Mouse (Mus musculus): Measurements from ENCODE around the gene Slc22a23. TPM values are rescaled to one million over a fixed set of nuclear protein-coding genes. Genes with fewer than 3 reads are reported as not detected.
"Not testable (repeated sequence)": the region's sequence is repeated elsewhere in the genome, so short reads cannot be mapped to it uniquely, and the experiment has no call there.

Gene Slc22a23
- total RNA-seq (2021), result 10 to 100 TPM; 50.0 to 59.4 TPM

GRCm38 (mm10) chr13:34345128-34346085, at the start of gene Slc22a23:
Gene Slc22a23 (minus strand): TSS chr13:34345182.
- intact Hi-C loops (cut with DNase I), result loop anchor here (2.0 to 5.0 kb wide), 2 partner anchors 157 to 287 kb away; no protein-coding TSS in a partner anchor
- peak; percentile 77 to 81 for DNase-seq (ENCODE audit: low spot score in 2 of 2)

- intact Hi-C loops (cut with DNase I); DNase-seq (ENCODE audit: low spot score in 2 of 2): not testable (repeated sequence)
Measured at GRCm38 (mm10) chr13:34394305-34394704, 49.3 kb upstream of the Slc22a23 start.

GRCm38 (mm10) chr13:34392376-34392775, 47.4 kb upstream of the Slc22a23 start:
- intact Hi-C loops (cut with DNase I), result no loop called here
- no peak for DNase-seq (ENCODE audit: low spot score in 2 of 2)

- DNase-seq (ENCODE audit: low spot score in 2 of 2), result no peak
Measured at GRCm38 (mm10) chr13:34388219-34388618, 43.2 kb upstream of the Slc22a23 start.

GRCm38 (mm10) chr13:34383416-34383815, 38.4 kb upstream of the Slc22a23 start:
- intact Hi-C loops (cut with DNase I), result no loop called here
- DNase-seq (ENCODE audit: low spot score in 2 of 2), result no peak

More at GRCm38 (mm10) chr13:34388219-34388618, 43.2 kb upstream of the Slc22a23 start:
- intact Hi-C loops (cut with DNase I), result no loop called here

GRCm38 (mm10) chr13:34378926-34379325, 33.9 kb upstream of the Slc22a23 start:
- no peak for DNase-seq (ENCODE audit: low spot score in 2 of 2)
- intact Hi-C loops (cut with DNase I), result no loop called here

GRCm38 (mm10) chr13:34375145-34375544, 30.2 kb upstream of the Slc22a23 start:
- intact Hi-C loops (cut with DNase I), result no loop called here
- peak; percentile 23 to 24 for DNase-seq (ENCODE audit: low spot score in 2 of 2)

- DNase-seq (ENCODE audit: low spot score in 2 of 2), result no peak
- intact Hi-C loops (cut with DNase I), result no loop called here
Measured at GRCm38 (mm10) chr13:34372870-34373478, 28.0 kb upstream of the Slc22a23 start.

GRCm38 (mm10) chr13:34371951-34372869, 27.2 kb upstream of the Slc22a23 start:
- intact Hi-C loops (cut with DNase I), result no loop called here
- peak in 1 of 2 experiments; percentile 12 for DNase-seq (ENCODE audit: low spot score in 2 of 2)

- intact Hi-C loops (cut with DNase I), result no loop called here
- no peak for DNase-seq (ENCODE audit: low spot score in 2 of 2)
Measured at GRCm38 (mm10) chr13:34370281-34370825, 25.4 kb upstream of the Slc22a23 start.

GRCm38 (mm10) chr13:34365226-34365625, 20.2 kb upstream of the Slc22a23 start:
- intact Hi-C loops (cut with DNase I), result no loop called here
- DNase-seq (ENCODE audit: low spot score in 2 of 2), result no peak

- intact Hi-C loops (cut with DNase I), result no loop called here
- no peak for DNase-seq (ENCODE audit: low spot score in 2 of 2)
Measured at GRCm38 (mm10) chr13:34355656-34356055, 10.7 kb upstream of the Slc22a23 start.

GRCm38 (mm10) chr13:34354830-34355624, 10.0 kb upstream of the Slc22a23 start:
- no peak for DNase-seq (ENCODE audit: low spot score in 2 of 2)
- intact Hi-C loops (cut with DNase I), result no loop called here

GRCm38 (mm10) chr13:34353241-34353640, 8.3 kb upstream of the Slc22a23 start:
- intact Hi-C loops (cut with DNase I), result no loop called here
- no peak for DNase-seq (ENCODE audit: low spot score in 2 of 2)

GRCm38 (mm10) chr13:34351437-34351836, 6.5 kb upstream of the Slc22a23 start:
- DNase-seq (ENCODE audit: low spot score in 2 of 2), result no peak
- intact Hi-C loops (cut with DNase I), result no loop called here

- DNase-seq (ENCODE audit: low spot score in 2 of 2), result no peak
- intact Hi-C loops (cut with DNase I), result loop anchor here (5.0 kb wide), 1 partner anchor 284 kb away; no protein-coding TSS in a partner anchor
Measured at GRCm38 (mm10) chr13:34347960-34348889, 3.2 kb upstream of the Slc22a23 start.

GRCm38 (mm10) chr13:34346748-34347147, 1.8 kb upstream of the Slc22a23 start:
- no peak for DNase-seq (ENCODE audit: low spot score in 2 of 2)
- intact Hi-C loops (cut with DNase I), result loop anchor here (5.0 kb wide), 1 partner anchor 286 kb away; no protein-coding TSS in a partner anchor

Measured in left cerebral cortex, postnatal 36 days (tissue).